Mouse (Mus musculus) intestine, embryonic 15.5 days (tissue): ENCODE measurements at regions not wholly inside any gene's neighbourhood (a gene's known extent, or its start where the extent isn't known, plus 50 kb on each side); places are given as distances from the start of the nearest gene placed in this dataset.

Source experiments
- ATAC-seq: fragments of 200-750 bp; cut with Nextera tagmentation; 2 replicates; pipeline ENCODE4 v1.8.0; 2017; ENCODE audit warnings: moderate TSS enrichment, moderate library complexity
- H3K27ac ChIP-seq: fragments of 300-500 bp; sonication (generic); 2 replicates; pipeline ENCODE4 v1.5.1; 2015; ENCODE audit warnings: mild to moderate bottlenecking, inconsistent platforms
- H3K27me3 ChIP-seq: fragments of 300-500 bp; sonication (generic); replicated peaks from 2 replicates; pipeline ENCODE4 v1.6.1; 2015; ENCODE audit warnings: inconsistent platforms
- H3K36me3 ChIP-seq: fragments of 300-500 bp; sonication (generic); 2 replicates; pipeline ENCODE4 v1.6.1; 2015; ENCODE audit warnings: inconsistent platforms
- H3K4me1 ChIP-seq: fragments of 300-500 bp; sonication (generic); replicated peaks from 2 replicates; pipeline ENCODE4 v1.6.1; 2015; ENCODE audit warnings: inconsistent platforms
- H3K4me2 ChIP-seq: fragments of 300-500 bp; sonication (generic); replicated peaks from 2 replicates; pipeline ENCODE4 v1.6.1; 2015; ENCODE audit warnings: mild to moderate bottlenecking, inconsistent platforms
- H3K4me3 ChIP-seq: fragments of 300-500 bp; sonication (generic); replicated peaks from 2 replicates; pipeline ENCODE4 v1.5.1; 2015; ENCODE audit warnings: inconsistent platforms
- H3K9ac ChIP-seq: fragments of 300-500 bp; sonication (generic); 2 replicates; pipeline ENCODE4 v1.6.1; 2015; ENCODE audit warnings: inconsistent platforms
- H3K9me3 ChIP-seq: fragments of 300-500 bp; sonication (generic); 2 replicates; pipeline ENCODE4 v1.6.1; 2016; ENCODE audit warnings: inconsistent platforms
- WGBS: fragments of 180-500 bp; shearing (Covaris S2); methylation state at CpG from one replicate; pipeline ENCODE4 v1.1.7; 2015; 5-methylcytosine and 5-hydroxymethylcytosine counted together

DNA sequence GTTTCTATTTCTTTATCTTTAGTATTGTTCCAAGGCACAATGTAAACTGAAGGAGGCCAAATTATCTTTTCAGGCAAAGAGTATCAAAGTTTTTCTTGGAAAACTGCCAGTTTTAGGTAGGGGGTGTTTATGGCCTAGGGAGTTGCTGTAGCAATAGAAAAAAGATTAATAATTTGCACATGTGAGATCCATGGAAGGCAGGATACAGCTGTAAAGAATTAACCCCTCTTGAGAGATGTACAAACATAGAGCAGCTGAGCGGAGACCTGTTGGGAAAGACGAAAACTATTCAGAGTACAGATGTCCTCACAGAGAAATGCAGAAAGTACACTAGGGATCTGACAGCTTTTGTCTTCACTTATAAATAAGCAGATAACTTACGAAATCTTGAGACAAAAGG, 176.8 kb downstream of the Fign start:
- Histone ChIP-seq H3K4me1 (no peaks in the 10 kb centered on the region), H3K27me3 (no peaks in the 10 kb centered on the region), H3K4me3 (no peak overlapping the region), H3K4me2 (no peak overlapping the region), H3K36me3 (no peaks in the 10 kb centered on the region), H3K9ac (no peak overlapping the region), H3K27ac (no peak overlapping the region), H3K9me3 (no peaks in the 10 kb centered on the region)
- WGBS: 30% methylated on average over 3 of the region's 3 CpGs
- peak; percentile 81 for ATAC-seq

DNA sequence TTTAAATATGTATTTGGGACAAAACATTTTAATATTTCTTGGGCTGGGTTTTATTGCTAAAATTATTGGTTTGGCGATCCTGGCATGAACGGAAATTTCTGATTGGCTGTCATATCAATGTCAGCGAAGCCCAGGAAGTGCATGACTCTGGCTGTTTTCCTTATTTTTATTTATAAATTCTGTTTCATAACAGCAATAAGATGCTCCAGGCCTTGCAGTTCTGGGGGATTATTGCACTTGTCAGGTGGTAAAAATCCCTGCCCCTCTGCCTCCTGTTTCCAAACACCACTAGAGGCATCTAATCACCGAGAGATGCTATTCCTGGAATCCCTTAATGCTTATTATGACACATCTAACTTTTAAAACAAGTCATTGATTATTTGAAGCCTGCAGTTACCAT, 177.8 kb downstream of the Fign start:
- 89% methylated on average over 4 of the region's 4 CpGs for WGBS
- no peaks in the 10 kb centered on the region for H3K9me3 ChIP-seq

DNA sequence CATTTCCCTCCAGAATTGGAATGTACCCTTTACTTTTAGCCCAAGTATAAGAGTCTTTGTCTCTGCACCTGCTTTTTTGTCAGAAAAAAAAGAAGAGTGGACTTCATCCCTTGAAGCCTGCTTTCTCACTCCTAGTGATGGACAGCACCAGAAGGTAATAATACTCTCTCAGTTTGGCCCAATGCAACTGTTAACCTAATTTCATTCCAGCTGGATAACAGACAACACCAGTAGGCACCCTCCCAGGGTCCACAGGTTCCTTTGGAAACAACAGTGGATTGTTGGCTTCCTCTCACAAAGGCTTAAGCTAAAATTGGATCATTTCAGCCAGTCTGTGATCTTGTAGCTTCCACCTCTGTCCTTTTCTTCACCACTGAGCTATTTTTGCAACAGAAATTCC, 197.2 kb downstream of the Fign start:
- H3K27ac ChIP-seq: no peak overlapping the region
- H3K4me2 ChIP-seq: no peak overlapping the region
- no peaks in the 10 kb centered on the region for H3K36me3 ChIP-seq
- H3K4me3 ChIP-seq: no peak overlapping the region
- ATAC-seq: no peak
- no peaks in the 10 kb centered on the region for H3K27me3 ChIP-seq
- no peak overlapping the region for H3K9ac ChIP-seq
- H3K9me3 ChIP-seq: no peaks in the 10 kb centered on the region
- no peaks in the 10 kb centered on the region for H3K4me1 ChIP-seq

More for the DNA sequence above, 177.8 kb downstream of the Fign start:
- Histone ChIP-seq H3K27me3 (no peaks in the 10 kb centered on the region), H3K4me1 (no peaks in the 10 kb centered on the region), H3K36me3 (no peaks in the 10 kb centered on the region), H3K27ac (no peak overlapping the region), H3K4me3 (no peak overlapping the region), H3K9ac (no peak overlapping the region), H3K4me2 (no peak overlapping the region)
- no peak for ATAC-seq

DNA sequence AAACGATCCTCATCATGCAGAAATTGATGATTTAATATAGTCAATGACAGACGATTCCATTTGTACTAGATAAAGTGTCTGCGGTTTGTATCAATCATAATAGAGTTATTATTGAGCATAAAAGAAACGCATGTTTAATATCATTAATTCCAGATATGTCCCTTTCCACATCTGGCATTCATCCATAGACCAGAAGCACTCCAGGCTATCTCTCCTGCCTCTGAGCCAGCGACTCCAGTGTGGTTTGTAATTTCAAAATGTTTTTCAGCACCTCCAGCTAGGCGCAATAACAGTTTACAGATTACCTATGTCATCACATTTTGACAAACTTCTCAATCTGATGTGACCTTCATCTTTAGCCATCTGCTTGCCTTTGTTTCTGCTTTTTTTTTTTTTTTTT, 219.4 kb downstream of the Fign start:
- H3K9ac ChIP-seq: no peak overlapping the region
- ATAC-seq: no peak
- 61% methylated on average over 6 of the region's 6 CpGs for WGBS
- no peaks in the 10 kb centered on the region for H3K27me3 ChIP-seq
- no peak overlapping the region for H3K4me3 ChIP-seq
- H3K36me3 ChIP-seq: no peaks in the 10 kb centered on the region
- no peak overlapping the region for H3K27ac ChIP-seq
- no peaks in the 10 kb centered on the region for H3K4me1 ChIP-seq
- H3K4me2 ChIP-seq: no peak overlapping the region
- H3K9me3 ChIP-seq: no peaks in the 10 kb centered on the region

DNA sequence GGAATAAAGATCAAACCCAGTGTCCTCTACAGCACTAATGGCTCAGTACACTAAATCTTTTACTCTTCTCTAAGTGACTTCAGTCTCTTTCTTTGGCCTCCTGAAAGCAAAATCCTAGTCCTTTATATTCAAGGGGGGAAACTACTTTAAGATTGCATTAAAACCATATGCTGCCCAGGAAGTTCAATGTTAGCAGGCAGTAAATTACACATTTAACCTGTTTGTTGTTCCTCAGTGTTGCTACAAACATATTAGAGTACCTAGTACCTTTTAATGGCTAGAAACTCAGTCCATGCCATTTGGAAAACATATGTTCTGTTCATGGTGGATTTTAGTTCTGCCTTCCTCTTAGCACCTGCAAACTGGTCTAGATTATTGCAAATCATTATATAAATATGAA, 220.5 kb downstream of the Fign start:
- Histone ChIP-seq H3K9ac (no peak overlapping the region), H3K27me3 (no peaks in the 10 kb centered on the region), H3K36me3 (no peaks in the 10 kb centered on the region), H3K4me2 (no peak overlapping the region), H3K4me1 (no peaks in the 10 kb centered on the region), H3K4me3 (no peak overlapping the region), H3K9me3 (no peaks in the 10 kb centered on the region), H3K27ac (no peak overlapping the region)
- ATAC-seq: no peak

DNA sequence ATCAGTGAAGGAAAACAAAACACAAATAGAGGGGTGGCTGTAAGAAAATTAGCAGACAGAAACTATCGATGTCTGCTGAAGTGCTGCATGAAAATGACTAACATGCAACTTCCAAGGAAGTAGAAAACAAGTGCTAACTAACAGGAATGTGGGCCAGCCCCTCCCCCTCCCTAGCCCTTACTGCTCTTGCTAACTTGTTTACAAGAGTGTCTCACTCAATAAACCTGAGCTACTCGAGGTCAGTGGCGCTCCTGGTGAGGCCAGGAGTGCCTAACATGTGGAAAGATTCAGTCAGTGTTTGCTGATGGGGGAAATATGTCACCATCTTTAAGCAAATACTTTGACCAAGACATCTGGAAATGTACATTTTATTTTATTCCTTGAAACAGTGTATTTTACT, 221.5 kb downstream of the Fign start:
- no peak overlapping the region for H3K4me2 ChIP-seq
- H3K4me3 ChIP-seq: no peak overlapping the region
- no peaks in the 10 kb centered on the region for H3K36me3 ChIP-seq
- WGBS: 14% methylated on average over 3 of the region's 3 CpGs
- no peaks in the 10 kb centered on the region for H3K27me3 ChIP-seq
- H3K4me1 ChIP-seq: no peaks in the 10 kb centered on the region
- ATAC-seq: no peak
- no peaks in the 10 kb centered on the region for H3K9me3 ChIP-seq
- no peak overlapping the region for H3K27ac ChIP-seq
- H3K9ac ChIP-seq: no peak overlapping the region

DNA sequence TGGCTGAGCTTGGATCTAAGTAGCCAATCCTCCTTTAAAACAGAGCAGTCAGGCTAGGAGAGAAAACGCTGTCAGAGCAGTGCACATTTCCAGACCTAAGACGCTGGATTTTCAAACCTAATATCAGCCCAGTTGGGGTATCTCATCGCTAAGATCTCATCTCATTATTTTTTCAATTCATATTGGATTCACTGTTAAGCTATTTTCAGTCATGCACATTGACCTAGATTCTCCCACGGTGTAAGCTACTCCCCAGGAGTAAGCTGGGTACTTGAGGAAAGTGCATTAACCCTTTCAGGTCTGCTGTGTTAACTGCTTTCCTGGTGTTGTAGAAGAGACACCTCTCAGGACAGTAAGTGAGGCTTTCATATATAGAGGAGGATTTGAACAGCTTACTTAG, 222.7 kb downstream of the Fign start:
- no peaks in the 10 kb centered on the region for H3K4me1 ChIP-seq
- no peak overlapping the region for H3K27ac ChIP-seq
- WGBS: 37% methylated on average over 4 of the region's 4 CpGs
- H3K27me3 ChIP-seq: no peaks in the 10 kb centered on the region
- H3K9me3 ChIP-seq: no peaks in the 10 kb centered on the region
- H3K9ac ChIP-seq: no peak overlapping the region
- H3K4me3 ChIP-seq: no peak overlapping the region
- no peak for ATAC-seq
- no peaks in the 10 kb centered on the region for H3K36me3 ChIP-seq
- no peak overlapping the region for H3K4me2 ChIP-seq

DNA sequence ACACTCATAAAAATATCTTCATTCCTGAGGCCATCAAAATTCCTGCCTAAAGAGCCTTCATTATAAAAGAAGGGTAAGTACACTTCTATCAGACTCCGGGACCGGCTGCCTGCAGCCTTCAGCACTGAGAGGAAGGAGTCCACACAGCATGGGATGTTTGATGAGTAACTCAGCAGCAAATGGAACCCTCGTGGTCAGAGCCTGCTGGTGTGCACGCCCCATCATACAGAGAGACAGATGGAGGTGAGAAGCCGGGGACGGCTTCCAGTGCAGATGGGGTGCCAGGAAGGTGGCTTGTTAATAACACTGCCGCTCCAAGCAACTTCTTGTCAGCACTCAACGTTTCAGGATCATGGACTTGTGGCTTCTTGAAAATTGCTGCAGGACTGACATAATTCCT, 231.3 kb downstream of the Fign start:
- WGBS: 56% methylated on average over 8 of the region's 8 CpGs
- H3K9me3 ChIP-seq: no peaks in the 10 kb centered on the region
- no peak overlapping the region for H3K4me3 ChIP-seq
- H3K4me1 ChIP-seq: no peaks in the 10 kb centered on the region
- no peak overlapping the region for H3K4me2 ChIP-seq
- no peak for ATAC-seq
- no peak overlapping the region for H3K27ac ChIP-seq
- no peak overlapping the region for H3K9ac ChIP-seq
- H3K36me3 ChIP-seq: no peaks in the 10 kb centered on the region
- no peaks in the 10 kb centered on the region for H3K27me3 ChIP-seq

DNA sequence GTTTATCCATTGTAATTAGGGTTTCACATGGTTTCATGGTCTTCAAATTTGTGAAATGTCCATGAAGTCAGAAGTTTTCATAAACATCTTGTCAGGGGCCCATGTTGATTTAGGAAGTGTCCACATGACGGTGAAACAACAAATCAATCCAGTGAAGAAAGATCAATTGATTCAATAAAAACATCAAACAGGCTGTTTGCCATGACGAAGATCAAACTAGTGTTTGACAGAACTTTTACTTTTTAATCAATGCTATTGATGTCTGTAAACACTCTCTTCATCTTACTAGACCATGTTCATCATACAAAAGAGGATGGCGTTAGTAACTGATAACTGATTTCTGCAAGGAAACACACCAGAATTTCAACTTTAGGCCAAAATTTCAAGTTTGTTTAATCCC, 236.0 kb downstream of the Fign start:
- WGBS: 84% methylated on average over 3 of the region's 3 CpGs
- no peaks in the 10 kb centered on the region for H3K4me1 ChIP-seq
- no peaks in the 10 kb centered on the region for H3K9me3 ChIP-seq
- no peak overlapping the region for H3K4me2 ChIP-seq
- no peak overlapping the region for H3K27ac ChIP-seq
- no peak overlapping the region for H3K9ac ChIP-seq
- H3K4me3 ChIP-seq: no peak overlapping the region
- no peaks in the 10 kb centered on the region for H3K36me3 ChIP-seq
- no peaks in the 10 kb centered on the region for H3K27me3 ChIP-seq
- no peak for ATAC-seq

DNA sequence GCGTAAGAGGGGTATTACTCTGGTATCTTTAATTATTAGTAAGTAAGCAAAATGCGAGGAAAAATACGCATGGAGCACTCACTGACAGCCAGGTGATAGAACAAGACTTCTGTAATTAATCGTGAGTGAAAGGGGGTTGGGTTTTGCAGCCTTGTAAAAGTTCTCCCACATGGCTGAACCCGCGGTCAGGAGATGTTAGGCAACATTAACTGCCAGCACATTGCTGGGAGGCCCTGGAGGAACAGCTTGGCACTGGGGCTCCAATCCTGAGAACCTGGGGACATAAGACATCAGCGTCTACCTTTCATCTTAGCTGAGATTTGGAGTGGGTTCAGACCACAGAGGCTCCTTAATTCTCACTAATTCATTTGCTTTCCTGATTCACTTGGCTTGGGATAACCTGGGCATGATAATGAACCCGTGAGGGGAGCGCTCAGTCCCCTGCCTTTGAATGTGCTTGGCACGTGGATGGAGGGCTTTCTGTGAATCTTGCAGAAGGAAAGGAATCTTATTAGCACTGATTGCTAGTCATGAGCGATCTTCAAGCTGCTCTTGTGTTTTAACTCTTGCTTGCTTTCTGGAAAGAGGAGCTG, 241.3 kb downstream of the Fign start:
- no peaks in the 10 kb centered on the region for H3K4me1 ChIP-seq
- H3K27ac ChIP-seq: no peak overlapping the region
- 51% methylated on average over 11 of the region's 11 CpGs for WGBS
- no peaks in the 10 kb centered on the region for H3K27me3 ChIP-seq
- no peak for ATAC-seq
- no peak overlapping the region for H3K4me3 ChIP-seq
- no peak overlapping the region for H3K4me2 ChIP-seq
- no peaks in the 10 kb centered on the region for H3K36me3 ChIP-seq
- no peaks in the 10 kb centered on the region for H3K9me3 ChIP-seq
- no peak overlapping the region for H3K9ac ChIP-seq

DNA sequence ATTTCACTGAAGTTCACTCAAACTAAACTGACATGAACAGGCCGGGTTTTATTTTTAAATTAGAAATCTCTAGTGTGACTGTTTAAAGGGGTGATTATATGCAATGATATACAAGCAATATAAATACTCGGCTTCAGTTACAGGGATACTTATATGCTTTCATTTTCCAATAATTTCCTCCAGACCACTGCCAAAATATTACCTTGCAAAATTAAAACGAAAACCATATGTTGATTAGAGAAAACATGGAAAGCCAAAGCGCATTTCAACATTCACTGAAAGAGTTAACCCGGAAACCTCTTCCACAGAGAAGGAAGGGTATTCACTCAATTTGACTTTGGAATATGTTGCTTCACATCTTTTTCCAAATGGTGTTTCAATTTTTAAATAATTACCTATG, 242.4 kb downstream of the Fign start:
- WGBS: 79% methylated on average over 5 of the region's 5 CpGs
- ATAC-seq: no peak
- Histone ChIP-seq H3K4me2 (no peak overlapping the region), H3K36me3 (no peaks in the 10 kb centered on the region), H3K4me3 (no peak overlapping the region), H3K27me3 (no peaks in the 10 kb centered on the region), H3K27ac (no peak overlapping the region), H3K9me3 (no peaks in the 10 kb centered on the region), H3K9ac (no peak overlapping the region), H3K4me1 (no peaks in the 10 kb centered on the region)

DNA sequence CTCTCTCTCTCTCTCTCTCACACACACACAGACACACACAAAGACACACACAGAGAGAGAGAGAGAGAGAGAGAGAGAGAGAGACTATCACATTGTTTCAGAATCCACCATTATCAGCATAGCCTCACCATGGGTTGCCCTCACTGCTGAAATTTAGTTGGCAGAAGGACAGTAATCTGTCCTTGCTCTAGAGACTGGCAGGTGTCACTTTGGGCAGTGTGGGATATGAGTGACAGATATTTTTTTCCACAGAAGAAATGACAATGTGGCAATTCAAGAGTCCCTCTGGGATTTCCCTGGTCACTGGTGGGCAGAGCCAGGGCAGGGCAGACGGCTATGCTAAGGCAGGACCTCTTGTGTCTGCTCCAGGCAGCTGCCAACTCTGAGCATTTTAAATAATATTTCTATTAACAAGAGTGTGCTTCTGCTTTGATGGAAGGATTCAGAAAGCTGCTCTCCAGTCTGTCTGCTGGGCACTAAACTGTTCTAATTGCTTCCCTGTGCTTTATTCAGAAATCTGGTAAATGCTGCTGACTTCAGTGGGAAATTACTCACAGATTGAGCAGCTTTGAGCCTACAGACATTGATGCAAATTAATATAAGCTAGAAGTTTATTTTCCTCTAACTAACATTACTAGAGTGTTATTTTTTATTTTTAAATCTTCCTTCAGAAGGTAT, 243.5 kb downstream of the Fign start:
- Histone ChIP-seq H3K36me3 (no peaks in the 10 kb centered on the region), H3K4me2 (no peak overlapping the region), H3K9me3 (no peaks in the 10 kb centered on the region), H3K4me3 (no peak overlapping the region), H3K4me1 (no peaks in the 10 kb centered on the region), H3K9ac (no peak overlapping the region), H3K27me3 (no peaks in the 10 kb centered on the region), H3K27ac (no peak overlapping the region)
- 72% methylated on average over 1 of the region's 1 CpGs for WGBS
- no peak for ATAC-seq

DNA sequence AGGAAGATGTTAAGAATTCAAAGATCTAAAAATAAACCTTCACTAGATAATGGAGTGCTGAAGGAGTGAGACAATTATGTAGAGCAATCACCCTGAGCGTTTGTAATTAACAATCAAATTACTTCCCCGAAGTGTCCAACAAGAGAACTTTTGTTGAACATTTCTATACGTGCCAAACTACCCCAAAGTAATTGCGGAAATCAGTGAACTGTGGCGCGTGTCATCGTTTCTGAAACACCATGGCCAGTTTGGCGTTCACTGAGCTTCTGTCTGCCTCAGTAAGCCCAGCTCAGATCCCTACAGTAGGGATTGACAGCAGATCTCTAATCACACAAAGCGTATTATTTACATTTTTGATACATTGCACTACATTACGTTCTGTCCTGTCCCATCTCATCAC, 244.6 kb downstream of the Fign start:
- no peaks in the 10 kb centered on the region for H3K36me3 ChIP-seq
- no peak overlapping the region for H3K4me2 ChIP-seq
- H3K27ac ChIP-seq: no peak overlapping the region
- no peak for ATAC-seq
- H3K9me3 ChIP-seq: no peaks in the 10 kb centered on the region
- H3K4me3 ChIP-seq: no peak overlapping the region
- H3K4me1 ChIP-seq: no peaks in the 10 kb centered on the region
- WGBS: 82% methylated on average over 10 of the region's 10 CpGs
- no peaks in the 10 kb centered on the region for H3K27me3 ChIP-seq
- H3K9ac ChIP-seq: no peak overlapping the region
